Mouse (Mus musculus) retina, postnatal 7 days (tissue): ENCODE results near the gene Acyp1.

Experiments
- DNase-seq: peaks from one replicate; pipeline ENCODE4 v3.0.0-alpha.2; 2012; ENCODE audit warnings: low read depth, low spot score

The Acyp1 gene

GRCm38 (mm10) chr12:85233376-85234358 lies 54.6 kb downstream of the Acyp1 start:
- DNase-seq: no peak

- DNase-seq: no peak
Observed at GRCm38 (mm10) chr12:85227876-85228599, 60.2 kb downstream of the Acyp1 start.

GRCm38 (mm10) chr12:85227227-85227626 lies 61.0 kb downstream of the Acyp1 start:
- DNase-seq: no peak
